Mouse (Mus musculus) right cerebral cortex, postnatal 25 days (tissue): ENCODE data around the gene Cc2d2a.

Source experiments
- DNase-seq: peaks from one replicate; pipeline ENCODE4 v3.0.0; 2022

Cc2d2a gene

DNA sequence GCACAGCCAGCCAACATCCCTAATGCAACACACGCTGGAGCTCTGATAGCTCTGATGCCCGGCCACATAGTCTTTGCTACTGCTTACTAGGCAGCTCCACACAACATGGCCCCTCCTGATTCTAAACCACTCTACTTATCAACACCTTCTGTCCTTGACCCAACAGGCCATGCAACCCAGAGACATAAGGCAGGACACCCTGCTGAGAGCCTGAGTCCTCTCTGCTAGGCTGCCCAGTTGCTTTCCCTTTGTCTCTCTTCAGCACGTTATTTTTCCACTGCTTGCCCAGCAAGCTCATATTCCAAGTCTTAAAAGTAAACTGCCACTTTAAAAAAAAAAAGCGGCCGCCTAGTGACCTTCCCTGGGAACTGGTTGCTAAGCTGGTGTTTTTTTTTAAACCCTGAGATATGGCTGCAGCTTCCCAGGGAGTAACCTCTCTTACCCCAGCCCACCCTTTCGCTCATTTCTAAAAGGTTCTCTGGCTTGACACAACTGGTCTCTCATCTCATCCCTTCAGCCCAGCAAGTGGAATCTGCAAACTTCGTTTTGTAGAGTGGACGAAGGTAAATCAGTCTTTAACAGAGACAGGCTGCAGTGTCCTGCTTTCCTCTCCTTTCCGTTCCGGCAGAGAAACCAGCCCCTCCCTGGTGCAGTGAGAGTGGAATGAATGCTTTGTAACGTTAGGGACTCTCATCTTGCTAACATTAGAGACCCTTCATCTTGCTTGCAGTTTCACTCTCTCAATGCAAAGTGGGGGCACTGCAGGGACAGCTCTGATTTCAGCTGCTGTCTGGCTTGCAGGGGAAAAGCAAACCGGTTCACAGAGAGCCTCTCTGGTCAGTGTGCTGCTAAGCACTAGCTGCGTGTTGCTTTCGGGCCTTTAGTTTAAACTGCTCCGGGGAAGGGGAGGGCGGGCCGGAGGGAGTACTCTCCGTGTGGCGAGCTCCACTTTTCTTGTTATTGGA is at the start of gene Cc2d2a:
Gene Cc2d2a, plus strand, starts transcription at position 350 of the 965 bp plus-strand sequence.
- peak; percentile 47 for DNase-seq

DNA sequence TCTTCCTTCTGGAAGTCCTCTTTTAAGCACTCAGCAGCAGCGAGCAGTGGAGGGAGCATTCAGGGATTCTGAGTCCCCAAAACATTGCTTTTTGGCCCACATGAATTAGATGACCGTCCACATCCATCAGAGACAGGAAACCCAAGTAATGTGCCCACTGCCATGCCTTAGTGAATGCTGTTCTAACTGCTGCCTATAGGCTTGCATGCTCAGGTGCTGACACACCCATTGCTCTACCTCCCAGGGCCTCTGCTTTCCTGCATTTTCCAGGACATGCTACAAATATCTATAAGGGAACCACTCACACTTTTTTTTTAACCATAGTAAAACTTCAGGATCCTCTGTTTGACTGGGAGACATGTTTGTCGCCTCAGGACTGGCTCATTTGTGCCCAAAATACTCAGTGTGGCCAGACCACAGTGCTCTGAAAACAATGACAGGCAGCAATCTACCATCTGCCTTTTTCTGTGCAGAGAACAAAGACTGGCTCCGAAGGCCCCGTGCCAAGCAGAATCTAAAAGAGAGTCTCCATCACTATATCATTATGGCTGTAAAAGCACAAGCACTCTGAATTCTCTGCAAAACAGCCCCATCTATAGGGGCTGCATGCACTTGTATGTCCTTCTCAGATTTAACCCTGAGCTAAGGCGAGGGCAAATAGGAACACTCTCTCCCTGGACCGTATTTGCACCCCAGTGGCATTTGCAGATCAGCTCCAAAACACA is 40.4 kb upstream of the Cc2d2a start:
- no peak for DNase-seq

DNA sequence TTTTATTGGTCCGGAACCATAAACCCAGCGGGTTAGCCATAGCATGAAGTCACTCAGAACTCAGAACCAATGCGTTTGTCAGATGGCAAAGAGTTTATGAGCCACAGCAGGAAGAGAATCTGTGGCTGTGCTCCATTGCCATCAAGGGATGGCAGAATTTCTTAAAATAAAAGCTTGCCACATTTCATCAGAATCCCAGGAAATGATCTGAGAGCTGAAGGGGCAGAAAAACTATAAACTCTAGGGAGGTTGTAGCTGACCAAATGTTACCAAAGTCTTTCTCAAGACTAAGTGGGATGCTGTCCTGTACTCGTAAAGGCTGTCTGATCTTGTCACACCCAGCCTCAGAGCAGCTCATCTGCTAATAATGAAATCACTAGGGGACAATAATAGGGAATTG is 36.7 kb upstream of the Cc2d2a start:
- DNase-seq, result no peak

DNA sequence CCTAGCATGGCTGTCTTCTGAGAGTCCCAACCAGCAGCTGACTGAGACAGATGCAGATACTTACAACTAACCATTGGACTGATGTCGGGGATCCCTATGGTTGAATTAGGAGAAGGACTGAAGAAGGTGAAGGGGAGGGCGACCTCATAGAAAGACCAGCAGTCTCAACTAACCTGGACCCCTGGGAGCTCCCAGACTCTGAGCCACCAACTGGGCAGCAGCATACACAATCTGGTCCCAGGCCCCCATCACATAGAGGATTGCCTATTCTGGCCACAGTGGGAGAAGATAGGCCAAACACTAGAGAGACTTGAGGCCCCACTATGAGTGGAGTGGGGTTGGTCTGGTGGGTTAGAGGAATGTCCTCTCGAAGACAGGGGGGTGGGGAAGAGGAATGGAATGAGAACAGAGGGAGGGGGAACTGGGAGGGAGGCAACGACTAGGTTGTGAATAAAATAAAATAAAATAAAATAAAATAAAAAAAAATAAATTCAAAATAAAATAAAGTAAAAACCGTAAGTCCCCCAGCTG is 28.0 kb upstream of the Cc2d2a start:
- no peak for DNase-seq

DNA sequence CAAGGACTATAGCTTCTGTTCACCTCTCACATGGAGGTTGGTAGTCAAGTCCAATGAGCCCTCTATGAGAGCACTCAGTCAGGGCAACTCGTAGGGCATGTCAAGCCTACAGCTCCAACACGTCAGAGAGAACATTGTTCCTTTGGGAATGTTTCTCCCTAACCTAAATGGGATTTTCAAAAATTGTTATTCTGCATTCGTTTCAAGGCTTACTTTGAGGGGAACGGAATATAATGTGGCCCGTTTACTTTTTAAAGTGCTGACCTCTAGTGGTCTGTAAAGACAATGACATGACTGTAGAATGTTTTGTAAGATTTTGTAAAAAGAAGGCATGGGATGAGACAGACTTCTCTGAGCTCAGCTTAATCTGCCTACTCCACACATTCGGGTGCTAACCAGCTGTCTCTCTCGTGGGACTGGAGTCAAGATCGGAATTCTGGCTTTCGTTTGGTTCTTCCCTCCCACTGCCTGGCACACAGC is 27.5 kb upstream of the Cc2d2a start:
- peak; percentile 63 for DNase-seq

DNA sequence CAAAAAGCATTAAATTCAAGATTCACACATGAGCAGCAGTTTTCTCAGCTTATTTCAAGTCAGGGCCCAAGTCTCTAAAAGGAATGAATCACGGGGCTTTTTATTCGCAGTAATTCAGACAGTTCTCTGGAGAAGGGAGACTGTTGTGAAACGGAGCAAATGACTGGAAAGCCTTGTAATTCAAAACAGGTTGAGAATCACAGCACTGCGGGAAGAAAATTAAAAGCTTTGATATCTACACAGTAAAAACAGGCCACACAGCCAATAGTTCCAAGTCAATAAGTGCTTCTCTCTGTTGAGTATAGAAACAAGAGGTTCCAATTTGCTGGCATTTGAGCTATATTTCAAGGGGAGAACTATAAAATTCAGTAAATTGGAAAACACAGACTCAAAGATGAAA is 17.1 kb upstream of the Cc2d2a start:
- DNase-seq, result no peak

DNA sequence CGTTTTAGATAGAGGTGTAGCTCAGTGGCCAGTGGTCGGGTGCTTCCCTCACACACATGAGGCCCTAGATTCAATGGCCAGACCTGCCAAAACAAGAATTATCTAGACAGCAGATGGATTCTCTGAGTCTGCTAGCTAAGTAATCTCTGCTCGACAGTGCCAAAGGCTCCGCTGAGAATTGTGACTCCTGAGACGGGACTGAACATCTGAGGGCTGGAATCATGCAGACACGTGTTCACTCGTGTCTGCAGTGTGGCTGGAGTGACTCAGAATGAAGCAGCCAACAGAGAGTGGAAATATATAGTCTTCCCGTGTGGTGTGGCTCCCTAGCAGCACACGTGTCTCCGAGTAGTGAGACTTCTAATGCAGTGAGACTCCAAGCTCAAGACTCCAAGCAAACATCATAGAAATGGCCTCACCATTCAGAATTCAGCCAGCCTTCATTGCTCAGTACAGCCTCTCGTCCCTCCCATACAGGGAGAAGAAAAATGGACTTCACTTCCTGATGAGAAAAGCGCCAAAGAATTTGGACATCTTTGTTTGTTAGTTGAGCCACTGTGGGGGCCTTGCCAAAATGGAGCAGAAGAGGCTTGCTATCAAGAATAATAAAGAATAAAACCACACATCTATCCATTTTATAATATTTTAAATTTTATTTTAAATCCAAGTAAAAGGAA is 14.9 kb upstream of the Cc2d2a start:
- DNase-seq, result no peak

DNA sequence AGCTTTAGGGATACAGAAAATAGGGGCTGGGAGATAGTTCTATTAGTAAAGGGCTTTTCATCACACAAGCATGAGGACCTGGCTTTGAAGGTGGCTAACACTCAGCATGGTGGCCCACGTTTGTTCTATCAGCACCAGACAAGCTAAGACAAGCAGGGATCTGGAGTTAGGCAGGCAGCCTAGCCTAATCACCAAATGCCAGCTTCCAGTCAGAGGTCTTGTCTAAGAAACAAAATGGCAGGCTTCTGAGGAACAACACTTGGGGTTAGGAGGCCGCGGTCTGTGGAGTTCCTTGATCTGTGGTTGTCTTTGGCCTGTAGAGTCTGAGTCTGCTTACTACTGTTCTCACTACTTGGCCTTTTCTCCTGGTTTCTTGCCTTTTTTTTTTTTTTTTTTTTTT is 648 bp upstream of the Cc2d2a start:
- DNase-seq, result no peak

DNA sequence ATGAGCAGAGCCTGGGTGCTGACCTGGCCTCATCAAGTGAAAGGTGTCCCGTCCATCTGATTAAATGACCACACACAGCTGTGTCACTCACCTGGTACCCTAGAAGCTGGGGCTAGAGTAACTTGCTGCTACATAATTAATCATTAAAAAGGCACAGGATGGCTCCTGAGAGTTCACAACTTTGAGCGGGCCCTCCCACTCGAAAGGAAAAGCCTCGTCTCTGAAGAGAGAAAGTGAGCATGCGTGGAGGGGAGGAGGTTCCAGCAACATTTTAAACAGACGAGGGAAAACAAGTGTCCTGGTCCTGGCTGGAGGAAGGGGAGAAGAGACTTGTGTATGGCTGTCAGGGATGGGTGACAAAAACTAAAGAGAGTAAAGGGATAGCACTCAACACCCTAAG is 1.4 kb downstream of the Cc2d2a start:
- no peak for DNase-seq

GRCm38 (mm10) chr5:43665144-43665543 is 3.0 kb downstream of the Cc2d2a start:
- DNase-seq, result no peak

DNA sequence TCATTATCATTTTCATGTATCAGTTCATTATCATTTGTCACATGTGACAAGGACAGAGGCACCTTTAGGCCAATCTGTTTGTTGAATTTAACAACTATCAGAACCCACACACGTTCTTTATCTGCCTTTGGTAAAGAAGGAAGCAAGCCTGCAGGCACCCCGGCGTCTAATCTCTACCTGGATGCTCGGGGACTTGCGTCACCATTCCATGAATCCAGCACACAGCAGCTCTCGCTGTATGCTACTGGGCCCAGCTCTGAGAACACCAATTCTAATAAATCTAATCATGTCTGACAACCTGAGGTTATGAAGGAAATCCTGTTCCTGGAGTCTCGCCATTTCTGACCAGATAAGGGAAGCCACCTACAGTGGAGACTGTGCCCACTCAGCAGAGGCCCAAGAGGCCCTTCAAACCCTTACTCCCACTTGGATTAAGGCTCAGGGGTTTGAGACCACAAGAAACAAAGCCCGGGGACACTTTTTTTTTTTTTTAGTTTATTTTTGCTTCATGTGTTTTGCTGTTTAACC is 7.0 kb downstream of the Cc2d2a start:
- DNase-seq, result no peak

DNA sequence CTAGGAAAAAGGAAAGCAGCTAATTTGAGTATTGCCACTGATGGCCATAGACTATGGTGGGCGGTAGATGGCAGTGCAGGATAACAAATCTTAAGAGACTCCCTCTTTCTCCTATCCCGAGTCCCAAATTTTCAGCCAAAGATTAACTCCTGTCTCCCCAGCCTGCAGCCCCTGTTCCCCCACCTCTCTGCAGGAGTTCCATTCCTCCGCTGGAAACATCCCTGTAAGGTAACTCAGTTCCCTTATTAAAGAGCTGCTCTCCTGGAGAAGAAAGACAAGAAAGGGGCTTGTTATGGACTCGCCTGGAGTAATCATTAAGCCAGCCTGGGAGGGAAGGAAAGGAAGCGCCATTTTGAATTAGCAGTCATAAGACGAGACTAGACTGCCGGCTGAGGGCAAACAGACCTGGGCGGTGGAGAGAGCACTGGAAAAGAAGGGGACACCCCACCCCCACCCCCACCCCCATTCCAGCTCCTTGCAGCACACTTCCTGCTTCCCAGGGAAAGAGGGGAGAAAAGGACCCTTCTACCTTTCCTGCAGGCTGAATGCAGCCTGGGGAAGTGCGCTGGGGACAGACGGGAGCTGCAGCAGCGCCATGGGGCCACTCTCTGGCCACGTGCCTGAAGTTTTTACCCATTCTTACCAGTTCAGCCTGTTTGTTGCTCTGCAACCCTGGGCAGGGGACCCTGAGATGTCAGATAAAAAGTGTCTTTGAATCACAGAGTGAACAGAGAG is 10.2 kb downstream of the Cc2d2a start:
- peak; percentile 82 for DNase-seq

DNA sequence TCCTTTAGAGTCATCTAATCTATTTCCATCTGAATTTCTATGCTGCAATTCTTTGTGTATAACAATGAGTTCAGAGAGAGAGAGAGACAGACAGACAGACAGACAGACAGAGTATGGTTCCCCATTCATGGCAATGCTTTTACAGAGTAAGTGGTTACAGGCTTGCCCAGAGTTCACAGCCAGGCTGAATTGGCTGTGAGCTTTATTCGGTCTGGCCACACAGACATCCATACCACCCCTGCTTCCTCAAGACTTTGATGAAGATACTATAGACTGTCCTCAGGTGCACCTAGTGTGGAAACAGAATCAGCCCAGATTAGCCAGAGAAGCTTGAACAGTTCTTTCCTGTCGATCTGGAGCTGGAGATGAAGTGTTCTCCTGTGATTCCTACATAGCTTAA is 10.9 kb downstream of the Cc2d2a start:
- no peak for DNase-seq

DNA sequence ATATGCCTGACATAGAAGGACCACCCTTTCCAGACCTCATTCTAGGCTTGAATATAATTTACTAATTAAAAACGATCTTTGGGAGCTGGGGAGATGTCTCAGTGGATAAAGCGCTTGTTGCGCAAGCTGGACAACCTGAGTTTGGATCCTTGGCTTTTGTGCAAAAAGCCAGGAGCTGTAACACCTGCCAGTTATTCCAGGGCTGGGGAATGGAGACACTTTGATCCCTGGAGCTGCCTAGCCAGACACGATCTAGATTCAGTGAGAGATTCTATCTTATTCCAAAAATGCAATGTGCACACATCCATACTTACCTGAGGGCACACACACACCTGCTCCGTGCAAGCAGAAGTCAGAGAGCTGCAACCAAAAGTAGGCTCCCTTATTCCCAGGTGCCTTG is 23.3 kb downstream of the Cc2d2a start:
- no peak for DNase-seq

DNA sequence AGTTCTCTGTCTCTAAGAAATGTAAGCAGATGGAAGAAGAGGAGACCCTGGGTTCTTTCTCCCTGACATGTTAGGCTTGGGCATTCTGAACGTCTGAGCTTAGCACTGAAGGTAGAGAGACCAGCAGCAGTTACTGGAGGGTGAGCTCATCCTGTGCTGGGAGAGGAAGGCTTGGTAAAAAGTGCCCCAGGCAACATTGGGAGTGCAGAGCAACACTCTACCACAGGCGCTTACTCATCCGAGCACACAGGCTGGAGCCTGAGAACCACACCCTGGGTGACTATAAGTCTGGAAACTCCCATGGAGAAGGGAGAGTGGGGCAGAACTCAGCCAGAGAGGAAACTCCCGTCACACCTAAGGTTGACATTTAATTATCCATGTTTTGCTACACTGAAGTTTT is 30.3 kb downstream of the Cc2d2a start:
- no peak for DNase-seq

DNA sequence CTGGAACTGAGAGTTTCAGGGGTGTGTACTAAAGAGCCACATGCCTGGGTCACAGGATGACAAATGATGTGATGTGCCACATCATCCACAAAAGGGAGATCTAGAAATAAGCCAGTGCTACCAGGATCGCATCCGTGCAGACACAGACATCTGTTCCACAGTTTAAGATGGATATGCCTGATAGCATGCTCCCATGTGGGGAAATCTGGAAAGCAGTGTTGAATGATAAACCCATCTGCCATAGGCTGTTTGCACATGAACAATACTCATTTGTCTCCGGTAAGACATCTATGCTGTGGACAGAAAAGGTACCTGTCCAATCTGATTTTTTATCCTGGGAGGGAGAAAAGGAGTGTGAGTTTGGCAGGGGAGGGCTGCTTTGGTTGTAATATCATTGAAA is 35.0 kb downstream of the Cc2d2a start:
- DNase-seq, result no peak

DNA sequence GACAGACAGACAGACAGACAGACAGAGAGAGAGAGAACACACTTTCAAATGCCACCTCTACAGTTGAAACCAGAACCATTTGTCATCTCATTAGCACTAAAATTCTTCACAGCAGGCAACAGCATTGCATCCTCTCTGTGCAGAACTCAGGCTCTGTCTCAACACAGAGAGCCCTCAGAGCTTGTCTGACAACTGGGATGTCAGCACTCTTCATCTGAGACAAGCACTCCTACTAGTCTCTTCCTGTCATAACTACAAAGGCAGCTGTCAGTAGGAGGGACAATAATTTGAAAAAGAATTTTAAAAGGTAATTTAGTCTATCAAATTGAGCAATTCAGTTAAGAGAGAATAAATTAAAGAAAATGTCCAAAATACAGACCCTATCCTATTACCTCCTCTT is 37.1 kb downstream of the Cc2d2a start:
- DNase-seq, result no peak

- DNase-seq, result no peak
These were observed 59.6 kb downstream of the Cc2d2a start for GRCm38 (mm10) chr5:43721538-43722451.

DNA sequence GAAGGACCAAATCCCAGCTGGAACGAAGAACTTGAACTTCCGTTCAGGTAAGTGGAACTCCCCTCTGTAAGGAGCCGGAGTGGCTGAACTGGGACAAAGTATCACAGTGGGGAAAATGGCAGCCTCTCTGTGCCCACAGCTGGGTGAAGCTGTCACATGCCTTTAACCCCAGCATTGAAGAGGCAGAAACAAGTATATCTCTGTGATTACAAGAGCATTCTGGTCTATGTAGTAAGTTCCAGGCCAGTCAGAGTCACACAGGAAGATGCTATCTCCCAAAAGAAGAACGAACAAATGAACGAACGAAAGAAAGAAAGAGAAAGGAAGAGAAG is 60.3 kb downstream of the Cc2d2a start:
- DNase-seq, result no peak

GRCm38 (mm10) chr5:43723830-43724229 is 61.7 kb downstream of the Cc2d2a start:
- no peak for DNase-seq
